Mouse (Mus musculus) skeletal muscle tissue, adult 2 months (tissue): ENCODE measurements at regions not wholly inside any gene's neighbourhood (a gene's known extent, or its start where the extent isn't known, plus 50 kb on each side); places are given as distances from the start of the nearest gene placed in this dataset.
"Not testable (repeated sequence)": the region's sequence is repeated elsewhere in the genome, so short reads cannot be mapped to it uniquely, and the experiment has no call there.

ENCODE experiments used
- DNase-seq: peaks from one replicate; pipeline ENCODE4 v3.0.0-alpha.2; 2012; ENCODE audit warnings: low read depth, low spot score

- no peak for DNase-seq
Observed at GRCm38 (mm10) chr13:5920422-5920821, 59.1 kb downstream of the Klf6 start.

GRCm38 (mm10) chr13:5931433-5931832 is 70.2 kb downstream of the Klf6 start:
- peak; percentile 38 for DNase-seq

GRCm38 (mm10) chr13:5937436-5937835 is 76.2 kb downstream of the Klf6 start:
- peak; percentile 32 for DNase-seq

- DNase-seq = no peak
Observed at GRCm38 (mm10) chr13:5937970-5938369, 76.7 kb downstream of the Klf6 start.

GRCm38 (mm10) chr13:5939368-5939767 is 78.1 kb downstream of the Klf6 start:
- DNase-seq = no peak

- no peak for DNase-seq
Observed at GRCm38 (mm10) chr13:5952863-5953262, 91.6 kb downstream of the Klf6 start.

GRCm38 (mm10) chr13:5955121-5955520 is 93.8 kb downstream of the Klf6 start:
- DNase-seq = not testable (repeated sequence)

- no peak for DNase-seq
Observed at GRCm38 (mm10) chr13:5956145-5956544, 94.9 kb downstream of the Klf6 start.

GRCm38 (mm10) chr13:5962947-5963346 is 101.7 kb downstream of the Klf6 start:
- no peak for DNase-seq

GRCm38 (mm10) chr13:5964626-5965025 is 103.3 kb downstream of the Klf6 start:
- no peak for DNase-seq

GRCm38 (mm10) chr13:5978615-5979014 is 117.3 kb downstream of the Klf6 start:
- no peak for DNase-seq

- no peak for DNase-seq
Observed at GRCm38 (mm10) chr13:5987491-5987890, 126.2 kb downstream of the Klf6 start.

GRCm38 (mm10) chr13:5988407-5988806 is 127.1 kb downstream of the Klf6 start:
- no peak for DNase-seq

- no peak for DNase-seq
Observed at GRCm38 (mm10) chr13:6000559-6001217, 139.4 kb downstream of the Klf6 start.

- no peak for DNase-seq
Observed at GRCm38 (mm10) chr13:6001218-6001564, 139.9 kb downstream of the Klf6 start.

- DNase-seq = no peak
Observed at GRCm38 (mm10) chr13:6005901-6006300, 144.6 kb downstream of the Klf6 start.

GRCm38 (mm10) chr13:6009671-6010070 is 148.4 kb downstream of the Klf6 start:
- peak; percentile 13 for DNase-seq

GRCm38 (mm10) chr13:6027207-6027606 is 165.9 kb downstream of the Klf6 start:
- no peak for DNase-seq

GRCm38 (mm10) chr13:6028878-6029277 is 167.6 kb downstream of the Klf6 start:
- no peak for DNase-seq

- DNase-seq = peak; percentile 36
Observed at GRCm38 (mm10) chr13:6029461-6029860, 168.2 kb downstream of the Klf6 start.

- no peak for DNase-seq
Observed at GRCm38 (mm10) chr13:6030128-6030527, 168.8 kb downstream of the Klf6 start.

- no peak for DNase-seq
Observed at GRCm38 (mm10) chr13:6040132-6040531, 178.8 kb downstream of the Klf6 start.

- DNase-seq = no peak
Observed at GRCm38 (mm10) chr13:6040663-6041062, 179.4 kb downstream of the Klf6 start.

- no peak for DNase-seq
Observed at GRCm38 (mm10) chr13:6042495-6042894, 181.2 kb downstream of the Klf6 start.
